Mouse (Mus musculus): ENCODE results near the gene Amacr.

- TF ChIP-seq CTCF (conservative IDR thresholded peaks at IDR 0.05; ENCODE audit: low read length) (no peak), POU5F1 (IDR thresholded peaks at IDR 0.05; ENCODE audit: borderline replicate concordance, low read length) (no peak), NANOG (IDR thresholded peaks at IDR 0.05; ENCODE audit: borderline replicate concordance, low read length) (no peak)
These were observed 58.5 kb downstream of the Amacr start for GRCm38 (mm10) chr15:11040067-11040466.

Measured in E14TG2a.4 (cell line).